Comparison of ENCODE assay signal across 19 mouse cellular contexts in the genomic region with DNA sequence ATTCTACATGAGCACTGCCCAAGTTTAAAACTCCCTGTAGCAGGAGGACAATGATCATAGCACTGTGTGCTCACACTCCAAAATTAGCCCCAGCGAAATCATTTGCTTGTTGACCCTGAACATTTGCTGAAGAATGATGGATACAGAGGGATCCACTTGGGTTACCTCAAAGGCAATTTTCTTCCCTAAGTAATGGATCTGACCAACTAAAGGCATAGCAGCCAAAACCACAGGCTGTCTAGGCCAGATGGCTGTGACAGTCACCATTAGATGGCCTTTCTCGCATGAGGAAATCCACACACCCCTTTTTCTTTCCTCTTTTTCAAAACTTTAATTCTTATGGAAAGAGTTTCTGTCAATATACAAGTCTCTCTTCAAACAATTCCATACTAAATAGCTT.
"Had no signal": no experiment of that assay in that cellular context is flagged by ENCODE, and none has a peak within 500 bp of the region (broad histone marks: within the 10 kb centered on the region; RNA-seq: fewer than 3 reads in every experiment).

No protein-coding gene starts in this region.

- ATAC-seq: liver, postnatal 0 days; lung, postnatal 0 days; midbrain, embryonic 15.5 days had no signal

- H3K36me3 ChIP-seq: limb, embryonic 12.5 days; limb, embryonic 15.5 days; midbrain, embryonic 12.5 days; midbrain, embryonic 15.5 days; neural tube, embryonic 12.5 days; neural tube, embryonic 15.5 days; stomach, embryonic 15.5 days had no signal

- H3K4me3 ChIP-seq: limb, embryonic 12.5 days; limb, embryonic 15.5 days; midbrain, embryonic 12.5 days; midbrain, embryonic 15.5 days; neural tube, embryonic 12.5 days; neural tube, embryonic 15.5 days; stomach, embryonic 15.5 days had no signal

- DNase-seq: kidney, postnatal 14 days; kidney, postnatal 4 days; left cerebral cortex, postnatal 4 days; liver, postnatal 0 days; lung, embryonic 14.5 days; right cerebral cortex, postnatal 25 days; spleen, adult 18-20 months; thymus, postnatal 36 days had no signal

- H3K27ac ChIP-seq: limb, embryonic 12.5 days; limb, embryonic 15.5 days; liver, embryonic 14.5 days; macrophage; midbrain, embryonic 12.5 days; midbrain, embryonic 15.5 days; neural tube, embryonic 12.5 days; neural tube, embryonic 15.5 days; stomach, embryonic 15.5 days had no signal

- H3K4me1 ChIP-seq: limb, embryonic 12.5 days; limb, embryonic 15.5 days; midbrain, embryonic 12.5 days; midbrain, embryonic 15.5 days; neural tube, embryonic 12.5 days; neural tube, embryonic 15.5 days; stomach, embryonic 15.5 days had no signal

- H3K9ac ChIP-seq: limb, embryonic 12.5 days; limb, embryonic 15.5 days; liver, embryonic 14.5 days; liver, postnatal 0 days; lung, embryonic 14.5 days; midbrain, embryonic 12.5 days; midbrain, embryonic 15.5 days; neural tube, embryonic 12.5 days; neural tube, embryonic 15.5 days; stomach, embryonic 15.5 days had no signal

- H3K9me3 ChIP-seq: limb, embryonic 12.5 days; limb, embryonic 15.5 days; midbrain, embryonic 12.5 days; midbrain, embryonic 15.5 days; neural tube, embryonic 12.5 days; neural tube, embryonic 15.5 days; stomach, embryonic 15.5 days had no signal

- H3K4me2 ChIP-seq: limb, embryonic 12.5 days; limb, embryonic 15.5 days; liver, embryonic 11.5 days; lung, embryonic 14.5 days; midbrain, embryonic 12.5 days; midbrain, embryonic 15.5 days; neural tube, embryonic 12.5 days; neural tube, embryonic 15.5 days; stomach, embryonic 15.5 days had no signal

- H3K27me3 ChIP-seq: limb, embryonic 12.5 days; limb, embryonic 15.5 days; midbrain, embryonic 12.5 days; midbrain, embryonic 15.5 days; neural tube, embryonic 12.5 days; neural tube, embryonic 15.5 days; stomach, embryonic 15.5 days had no signal
